Mouse (Mus musculus) frontal cortex, postnatal 10 days (tissue): ENCODE results near the gene 1700113H08Rik.

ENCODE experiments used
- DNase-seq, 2 experiments: peaks; one replicate each; pipeline ENCODE4 v3.0.0; 2022; ENCODE audit warnings: low spot score in 2 of 2, mixed read lengths in 1 of 2

1700113H08Rik gene

DNA sequence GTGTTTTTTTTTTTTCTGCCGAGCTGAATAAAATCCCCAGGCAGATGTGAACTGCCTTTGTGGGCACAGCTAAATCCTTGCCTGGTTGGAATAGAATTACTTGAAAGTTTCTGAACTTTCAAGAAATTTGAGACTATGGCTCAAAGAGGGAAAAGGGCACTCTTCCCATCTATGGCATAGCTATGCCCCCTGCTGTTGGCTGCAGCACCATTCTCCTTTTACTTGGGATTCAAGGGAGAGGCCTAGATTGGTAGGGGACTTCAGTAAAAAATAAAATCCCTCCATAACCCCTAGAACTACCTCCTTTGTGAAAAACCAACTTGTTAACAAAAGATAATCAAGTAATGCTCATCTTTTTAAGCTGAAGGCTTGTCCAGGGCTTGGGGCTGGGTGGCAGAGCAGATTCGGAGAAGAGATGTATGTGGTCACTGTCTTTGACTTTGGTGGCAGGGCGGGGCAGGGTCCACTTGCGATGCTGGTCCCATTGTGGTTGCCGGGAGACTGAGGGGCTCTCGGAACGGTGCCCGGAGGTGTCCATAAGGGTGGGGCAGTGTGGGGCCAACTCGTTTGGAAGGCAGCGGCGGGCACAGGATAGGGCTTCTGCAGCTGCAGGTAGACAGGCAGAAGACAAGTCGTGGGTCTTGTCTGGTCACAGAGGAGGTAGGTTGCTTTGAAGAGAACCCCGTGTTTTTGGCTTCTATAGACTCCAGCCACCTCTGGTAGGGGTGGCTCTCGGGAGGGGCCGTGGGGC, at the start of gene 1700113H08Rik:
Gene 1700113H08Rik (plus strand): TSS at position 546 of the 751 bp plus-strand sequence.
- peak; percentile 11 to 25 for DNase-seq

DNA sequence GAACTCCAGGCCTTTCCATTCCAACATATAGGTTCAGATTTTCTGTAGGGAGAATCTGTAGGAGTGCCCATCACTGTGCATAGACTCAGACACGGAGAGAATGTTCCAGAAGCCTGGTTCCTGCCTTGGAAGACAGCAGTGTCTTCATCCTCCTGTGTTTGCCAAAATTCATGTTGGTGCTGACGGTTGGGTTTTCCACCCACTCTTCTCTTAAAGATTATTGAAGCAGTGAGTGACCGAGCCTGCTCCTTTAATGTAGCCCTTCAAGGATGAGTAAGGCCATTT, 49.7 kb upstream of the 1700113H08Rik start:
- DNase-seq, result no peak

DNA sequence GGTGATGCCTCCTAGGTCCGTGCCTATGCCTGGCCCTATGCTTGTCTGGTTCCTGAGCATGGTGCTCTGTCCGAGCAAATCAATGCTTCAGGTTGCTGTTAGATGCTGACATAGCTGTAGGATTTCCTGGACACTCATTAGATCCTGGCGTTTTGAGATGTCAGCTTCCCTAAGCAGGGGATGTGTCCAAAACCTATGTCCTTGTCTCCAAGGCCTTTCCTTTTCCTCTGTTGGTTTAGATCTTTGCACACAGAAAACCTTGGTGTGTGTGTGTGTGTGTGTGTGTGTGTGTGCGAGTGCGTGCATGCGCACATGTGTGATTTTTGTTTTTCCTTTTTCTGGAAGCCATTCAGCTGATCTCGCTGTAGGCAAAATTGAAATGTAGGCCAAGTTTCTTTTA, 45.8 kb upstream of the 1700113H08Rik start:
- no peak for DNase-seq

DNA sequence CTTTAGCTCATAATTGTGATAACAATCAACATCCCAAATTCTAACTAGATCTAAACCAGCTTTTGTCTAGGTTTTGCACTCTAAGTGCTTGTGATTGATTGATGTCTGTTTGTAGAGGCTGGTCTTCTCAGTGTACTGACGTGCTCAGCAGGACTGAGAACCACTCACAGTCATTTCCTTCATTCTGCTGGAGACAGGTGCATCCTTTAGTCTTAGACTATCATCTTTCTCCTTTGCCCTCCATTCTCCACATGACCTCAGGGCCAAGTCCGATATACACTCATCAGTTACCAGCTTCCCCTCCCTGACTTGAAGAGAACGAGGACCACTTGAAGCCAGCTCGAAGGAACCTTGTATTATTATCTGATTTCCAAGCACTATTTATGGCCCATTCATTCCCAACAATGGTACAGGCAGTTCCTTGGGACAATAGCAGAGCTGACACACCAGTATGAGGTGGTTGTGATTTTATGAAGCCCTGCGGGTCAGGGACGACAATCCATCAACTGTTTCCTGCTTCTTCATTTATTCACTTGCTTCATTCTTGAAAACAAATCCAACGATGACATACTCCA, 43.4 kb upstream of the 1700113H08Rik start:
- DNase-seq, result no peak

DNA sequence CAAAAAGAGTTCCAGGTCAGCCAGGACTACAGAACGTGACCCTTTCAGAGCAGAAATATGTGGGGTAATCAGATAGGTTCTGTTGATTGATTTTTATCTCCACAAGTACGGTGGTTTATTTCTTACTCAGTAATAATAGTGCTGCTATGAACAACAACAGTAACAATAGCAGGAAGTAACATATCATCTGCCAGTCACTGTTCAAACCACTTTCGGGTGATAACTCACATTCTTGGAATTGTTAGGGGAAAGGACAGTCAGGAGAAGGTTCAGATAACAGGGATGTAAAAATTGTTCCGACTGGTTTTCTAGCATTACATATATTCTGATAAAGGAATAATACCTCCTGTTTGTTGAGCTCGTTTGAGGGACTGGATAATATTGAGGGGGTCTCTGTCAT, 42.4 kb upstream of the 1700113H08Rik start:
- DNase-seq, result no peak

DNA sequence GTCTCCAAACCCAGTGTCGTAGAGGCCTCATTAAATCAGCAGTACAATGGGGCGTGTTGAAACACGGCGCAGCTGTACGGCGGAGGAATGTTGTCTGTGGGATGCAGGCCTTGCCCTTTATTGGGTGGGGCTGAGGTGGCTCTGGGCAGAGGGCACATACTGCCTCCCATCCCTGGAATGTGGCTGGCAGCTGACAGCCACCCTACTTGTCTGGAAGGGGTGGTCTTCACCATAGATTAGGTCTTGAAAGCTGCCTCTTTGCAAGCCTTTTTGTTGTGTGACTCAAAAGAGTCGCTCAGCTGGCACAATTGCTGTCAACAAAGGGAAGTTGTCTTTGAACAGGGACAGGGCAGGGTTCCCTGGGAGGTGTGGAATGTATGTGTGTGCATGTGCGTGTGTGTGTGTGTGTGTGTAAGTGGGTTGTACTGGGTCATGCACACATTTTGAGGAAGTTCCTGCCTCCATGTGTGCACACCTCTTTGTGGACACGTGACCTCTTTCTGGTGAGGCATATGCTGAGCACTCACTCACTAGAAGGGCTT, 41.6 kb upstream of the 1700113H08Rik start:
- DNase-seq, result no peak

DNA sequence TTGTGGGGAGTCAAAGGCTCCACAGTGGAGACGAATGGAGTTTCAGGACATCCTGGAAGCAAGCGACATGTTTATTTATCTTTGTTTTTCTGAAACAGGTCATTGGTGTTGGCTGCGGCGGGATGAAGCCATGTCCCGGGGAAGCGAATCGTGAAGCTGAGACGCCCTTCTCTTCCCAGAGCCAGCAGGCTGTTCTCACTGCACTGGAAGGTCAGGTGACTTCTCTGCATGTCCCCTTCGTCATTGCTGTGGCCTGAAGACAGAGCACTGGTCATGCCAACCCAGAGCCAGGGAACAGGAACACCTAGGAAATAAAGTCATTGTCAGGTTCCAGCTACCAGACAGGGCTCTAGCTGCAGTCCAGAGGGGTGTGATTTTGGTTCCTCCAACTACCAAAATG, 39.0 kb upstream of the 1700113H08Rik start:
- DNase-seq, result no peak

DNA sequence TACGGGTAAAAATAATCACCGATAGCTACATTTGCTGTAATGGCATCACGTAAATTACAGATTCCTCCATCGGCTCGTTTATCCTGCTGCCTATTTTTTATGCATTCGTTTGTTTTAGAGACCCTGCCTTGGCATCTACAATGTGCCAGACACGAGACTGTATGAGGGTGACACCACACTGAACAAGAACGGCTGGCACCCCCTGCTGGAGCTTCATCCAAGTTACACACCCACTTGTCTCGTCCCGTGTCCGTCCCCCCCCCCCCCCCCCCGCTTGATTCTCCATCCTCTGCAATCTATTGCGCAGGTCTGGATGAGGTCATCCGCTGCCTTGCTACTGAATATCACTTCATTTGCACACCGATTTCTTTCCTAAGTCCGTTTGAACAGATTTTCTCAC, 37.1 kb upstream of the 1700113H08Rik start:
- peak in 1 of 2 experiments; percentile 48 for DNase-seq

DNA sequence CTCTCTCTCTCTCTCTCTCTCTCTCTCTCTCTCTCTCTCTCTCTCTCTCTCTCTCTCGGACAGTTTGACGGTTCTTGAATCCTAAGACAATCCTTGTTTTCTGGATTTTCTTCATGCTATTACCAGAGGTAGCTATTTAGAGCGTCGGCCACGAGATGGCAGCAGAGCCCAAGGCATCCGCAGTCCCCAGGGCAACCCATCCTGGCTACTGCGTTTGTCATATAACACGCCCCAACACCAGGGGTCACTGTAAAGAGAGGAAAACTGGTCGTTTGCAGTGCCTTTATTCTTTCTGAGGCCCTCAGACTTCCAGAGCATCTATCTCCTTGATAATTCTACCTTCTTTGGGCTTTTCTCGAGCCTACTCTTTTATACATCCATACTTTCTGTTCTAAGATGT, 33.0 kb upstream of the 1700113H08Rik start:
- peak; percentile 61 to 80 for DNase-seq

DNA sequence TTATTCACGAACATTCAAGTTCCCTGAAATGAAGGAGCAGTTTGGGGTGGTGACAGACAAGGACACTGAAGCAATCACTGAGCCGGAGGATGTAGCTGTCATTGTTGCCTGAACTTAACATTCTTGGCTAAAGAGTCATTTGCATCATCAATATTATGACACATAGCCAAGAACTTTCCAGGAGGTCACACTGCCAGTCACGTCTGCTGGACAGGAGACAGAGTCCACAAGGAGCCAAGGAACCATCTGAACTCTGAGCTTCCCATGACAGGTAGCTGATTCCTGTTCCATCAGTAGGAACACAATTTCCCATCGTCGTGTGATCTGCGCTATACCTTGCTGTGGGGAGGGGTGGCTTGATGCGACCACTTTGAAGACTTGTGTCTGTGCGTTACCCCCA, 25.1 kb upstream of the 1700113H08Rik start:
- no peak for DNase-seq

DNA sequence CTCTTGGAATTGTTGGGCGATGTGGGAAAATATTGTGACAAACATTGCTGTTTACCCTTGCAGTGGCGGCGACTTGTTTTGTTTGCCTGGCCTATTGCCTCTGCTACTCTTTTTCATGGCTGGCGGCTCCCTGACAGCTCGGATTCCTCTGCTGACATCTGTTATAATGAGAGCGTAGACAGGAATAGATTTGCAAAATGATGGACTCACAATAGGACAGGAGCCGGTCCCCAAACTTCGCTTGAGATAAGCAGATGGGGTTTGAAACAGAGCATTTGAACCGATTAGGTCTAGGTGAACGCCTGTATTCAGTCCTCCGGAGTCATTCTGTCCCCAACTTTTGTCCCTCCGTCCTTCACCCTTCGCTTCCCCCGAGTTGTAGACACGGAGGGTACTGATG, 22.0 kb upstream of the 1700113H08Rik start:
- DNase-seq, result no peak

DNA sequence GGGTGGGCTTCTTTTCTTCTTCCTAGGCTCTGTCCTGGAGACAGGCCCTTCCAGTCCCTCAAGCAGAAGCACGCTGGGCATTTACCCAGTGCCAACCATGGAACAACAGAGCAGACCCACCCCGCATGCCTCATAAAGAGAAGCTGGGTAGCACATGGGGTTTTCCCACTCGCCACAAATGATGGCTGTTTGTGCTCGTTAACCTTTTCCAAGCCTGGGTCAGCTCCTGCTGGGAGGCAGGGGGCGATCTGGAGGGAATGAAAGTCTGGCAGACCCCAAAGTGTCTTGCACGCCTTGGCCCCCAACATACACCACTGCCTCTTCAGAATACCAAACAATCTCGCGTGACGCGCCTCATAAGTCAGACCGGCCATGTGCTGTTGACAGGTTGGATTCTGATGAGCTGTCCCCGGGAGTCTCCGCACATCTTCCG, 21.6 kb upstream of the 1700113H08Rik start:
- no peak for DNase-seq

DNA sequence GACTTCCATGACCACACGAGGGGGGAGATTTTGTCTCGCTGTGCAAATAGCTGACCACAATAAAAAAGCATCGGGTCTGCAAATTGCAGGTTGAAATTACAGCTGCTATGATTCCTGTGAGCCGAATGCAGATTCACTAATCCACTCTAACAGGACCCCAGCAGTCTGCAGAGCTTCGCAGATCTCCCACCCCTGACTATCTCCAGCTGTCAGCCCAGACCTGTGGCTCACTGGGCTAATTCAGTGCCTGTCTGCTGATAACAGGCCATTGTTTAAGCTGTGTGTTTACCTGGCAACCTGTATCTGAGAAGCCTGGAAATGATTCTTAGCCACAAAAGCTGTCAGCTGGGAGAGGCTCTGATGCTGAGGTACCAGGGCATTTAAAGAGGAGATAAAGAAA, 20.8 kb upstream of the 1700113H08Rik start:
- DNase-seq, result no peak

DNA sequence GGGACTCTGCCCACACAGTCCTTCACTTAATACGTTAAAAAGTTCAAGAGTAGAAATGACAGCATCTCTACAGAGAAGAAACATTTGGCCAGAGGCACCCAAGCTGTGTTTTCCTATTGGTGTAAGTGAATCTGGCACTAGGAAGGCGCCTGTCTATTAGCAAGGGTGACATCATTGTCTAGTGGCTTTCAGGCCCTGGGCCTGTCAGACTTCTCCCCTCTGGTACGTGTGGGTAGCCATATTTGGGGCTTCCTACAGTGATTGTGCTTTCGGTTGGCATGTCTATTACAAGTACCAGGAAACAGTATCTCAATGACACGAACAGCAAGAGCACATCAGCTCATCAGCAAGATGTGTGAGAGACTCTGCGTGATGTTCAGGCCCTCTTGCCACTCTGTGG, 18.5 kb upstream of the 1700113H08Rik start:
- no peak for DNase-seq

DNA sequence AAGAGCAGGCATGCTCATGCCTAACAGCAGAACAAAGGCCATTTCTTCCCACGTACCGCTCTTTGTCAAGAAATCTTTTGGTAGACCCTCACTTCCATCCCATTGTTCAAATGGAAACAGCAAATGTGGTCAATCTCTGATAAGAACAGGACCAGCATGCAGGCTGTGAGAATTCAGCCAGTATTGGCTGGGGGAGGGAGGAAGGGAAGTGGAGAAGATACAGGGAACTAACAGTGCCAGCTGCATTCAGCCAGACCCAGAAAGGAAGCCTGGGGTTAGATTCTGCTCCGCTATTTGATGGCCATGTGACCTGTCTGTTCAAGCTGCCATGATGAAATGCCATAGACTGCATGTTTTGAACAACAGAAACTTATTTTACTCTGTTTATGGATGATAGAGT, 18.0 kb upstream of the 1700113H08Rik start:
- no peak for DNase-seq

DNA sequence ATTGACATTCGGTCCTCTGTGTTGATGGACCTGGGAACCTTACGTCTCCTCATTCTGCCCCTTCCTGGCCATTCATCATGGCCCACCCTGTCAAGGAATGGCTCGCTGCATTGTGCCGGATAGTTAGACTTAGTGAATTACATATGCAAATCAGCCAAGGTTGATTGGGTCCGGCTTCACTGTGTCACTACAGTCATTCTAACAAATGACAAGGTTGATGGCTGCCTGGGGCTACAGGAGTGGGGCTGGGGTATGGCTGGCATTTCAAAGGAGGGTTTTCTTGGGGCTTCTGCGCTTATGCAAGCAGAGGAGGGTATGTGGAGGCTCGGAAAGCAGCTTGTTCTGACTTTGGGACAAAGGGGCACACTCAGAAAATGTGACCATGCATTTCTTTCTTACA, 16.6 kb upstream of the 1700113H08Rik start:
- no peak for DNase-seq

DNA sequence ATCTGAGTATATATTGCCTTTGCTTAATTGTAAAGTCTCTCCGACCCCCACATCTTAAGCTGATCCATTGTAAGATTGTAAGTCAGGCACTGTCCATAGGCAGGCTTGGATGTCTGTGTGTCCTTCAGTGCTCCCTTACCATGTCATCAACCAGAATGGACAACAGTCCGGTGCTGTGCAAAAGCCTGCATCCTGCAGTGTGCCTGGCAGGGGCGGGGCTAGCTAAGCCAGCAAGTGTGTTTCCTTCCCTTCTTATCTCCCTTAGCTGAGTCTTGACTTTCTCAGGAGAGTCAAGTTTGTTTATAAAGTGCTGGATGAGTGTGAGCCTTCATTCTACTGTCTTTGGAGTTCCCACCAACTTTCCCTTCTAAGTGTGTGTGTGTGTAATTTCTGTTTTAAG, 12.6 kb upstream of the 1700113H08Rik start:
- DNase-seq, result no peak

DNA sequence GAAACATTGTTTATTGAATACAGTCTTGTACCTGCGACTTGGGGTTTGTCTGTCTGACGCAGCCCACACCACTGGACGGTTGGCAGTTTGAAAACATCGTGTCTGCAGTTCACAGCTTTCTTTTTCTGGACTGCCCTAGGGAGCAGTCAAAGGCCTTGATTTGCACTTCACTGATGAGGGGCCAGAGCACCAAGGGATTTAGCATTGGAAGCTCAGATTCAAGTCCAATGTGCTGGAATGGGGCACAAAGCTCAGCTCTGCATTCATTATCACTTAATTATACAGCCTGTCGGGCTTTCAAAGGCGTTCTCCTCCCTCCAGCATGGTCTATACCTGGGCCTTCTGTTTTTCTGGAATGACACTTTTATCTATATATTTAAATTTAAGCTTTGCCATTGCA, 11.4 kb upstream of the 1700113H08Rik start:
- DNase-seq, result no peak

DNA sequence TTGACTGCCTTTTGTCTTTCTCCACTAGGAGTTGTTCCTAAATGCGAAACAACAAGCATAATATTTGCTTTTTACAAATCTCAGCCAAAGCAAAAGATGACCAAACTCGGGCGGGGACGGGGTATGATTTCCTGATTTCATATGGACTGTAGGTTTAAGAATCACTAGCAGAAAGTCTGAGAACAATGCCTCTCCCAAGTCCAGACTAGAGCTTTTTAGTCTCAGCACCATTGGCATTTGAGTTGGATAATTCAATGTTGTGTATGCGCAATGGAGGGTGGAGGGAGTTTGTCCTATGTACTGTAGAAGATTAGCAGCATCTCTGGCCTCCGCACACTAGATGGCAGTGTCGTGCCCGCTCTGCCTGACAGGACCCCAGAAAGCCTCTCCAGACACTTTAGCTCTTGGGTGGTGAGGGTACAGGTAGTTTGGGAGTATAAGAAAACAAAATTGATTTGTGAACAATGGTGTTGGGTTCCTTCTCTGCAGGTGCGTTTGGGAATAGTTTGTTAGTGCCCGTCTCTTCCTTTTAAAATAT, 10.8 kb upstream of the 1700113H08Rik start:
- no peak for DNase-seq

DNA sequence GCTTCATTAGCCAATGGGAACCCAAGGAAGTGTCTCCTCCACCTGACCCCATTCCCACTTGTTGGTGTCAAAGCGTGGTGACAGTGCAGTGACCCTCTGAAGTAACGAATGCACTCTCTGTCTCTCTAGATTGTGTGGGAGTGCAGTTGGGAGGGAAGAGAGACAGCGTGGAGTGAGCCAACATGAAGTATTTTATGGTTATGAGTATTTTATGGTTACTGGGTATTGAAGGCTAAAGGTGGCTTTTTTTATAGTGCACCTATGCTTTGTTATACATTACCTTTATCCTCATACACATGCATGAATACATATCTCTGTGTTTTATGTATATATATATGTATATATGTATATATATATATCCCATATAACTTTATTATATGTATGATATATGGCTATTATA, 8.7 kb upstream of the 1700113H08Rik start:
- no peak for DNase-seq

DNA sequence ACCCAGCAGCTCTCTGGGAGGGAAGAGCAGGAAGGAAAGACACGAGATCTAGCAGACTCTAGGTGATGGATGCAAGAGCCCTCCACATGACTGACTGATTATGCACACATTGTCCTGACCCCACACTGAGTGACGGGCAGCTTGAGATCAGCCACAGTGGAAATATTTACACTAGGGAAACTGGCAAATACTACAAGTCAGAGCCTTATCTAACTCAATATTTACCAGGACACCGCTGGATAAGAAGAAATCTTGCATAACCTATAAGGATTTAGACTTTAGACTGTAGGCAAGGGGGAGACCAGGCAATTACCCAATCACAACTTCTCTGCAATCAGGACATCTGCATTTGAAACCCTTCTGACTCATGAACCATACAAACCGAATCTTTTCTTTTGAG, 6.1 kb upstream of the 1700113H08Rik start:
- DNase-seq, result no peak

DNA sequence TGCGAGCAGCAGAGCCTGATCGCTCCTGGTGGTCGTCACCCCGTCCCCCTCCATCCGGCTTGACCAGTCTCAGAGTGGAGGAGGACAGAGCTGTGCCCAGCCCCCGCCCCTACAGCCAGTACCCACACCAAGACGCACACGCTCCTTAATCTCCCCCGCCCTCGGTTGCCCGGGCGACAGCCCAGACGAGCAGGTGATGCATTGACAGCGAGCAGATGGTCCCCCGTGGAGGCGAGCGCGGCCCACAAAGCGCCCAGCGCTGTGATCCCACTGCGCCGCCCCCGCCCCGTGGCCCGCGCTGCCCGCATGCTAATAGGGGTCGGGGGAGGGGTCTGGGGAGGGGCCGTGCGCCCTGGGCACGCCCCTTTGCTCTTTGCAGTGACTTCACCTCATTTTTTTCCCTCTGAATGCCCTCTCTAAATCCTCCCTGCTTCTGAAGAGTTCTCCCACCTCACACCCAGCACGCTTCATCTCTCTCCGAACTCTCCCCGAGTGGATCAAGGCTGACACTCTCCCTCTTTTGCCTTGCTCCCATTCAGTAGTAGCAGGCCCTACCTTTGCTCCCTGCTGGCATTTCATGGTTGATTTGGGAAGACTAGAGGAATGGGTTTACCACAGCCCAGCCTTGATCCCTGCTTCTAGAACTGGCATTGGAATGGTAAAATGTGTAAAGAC, 543 bp downstream of the 1700113H08Rik start:
- peak; percentile 68 to 75 for DNase-seq

DNA sequence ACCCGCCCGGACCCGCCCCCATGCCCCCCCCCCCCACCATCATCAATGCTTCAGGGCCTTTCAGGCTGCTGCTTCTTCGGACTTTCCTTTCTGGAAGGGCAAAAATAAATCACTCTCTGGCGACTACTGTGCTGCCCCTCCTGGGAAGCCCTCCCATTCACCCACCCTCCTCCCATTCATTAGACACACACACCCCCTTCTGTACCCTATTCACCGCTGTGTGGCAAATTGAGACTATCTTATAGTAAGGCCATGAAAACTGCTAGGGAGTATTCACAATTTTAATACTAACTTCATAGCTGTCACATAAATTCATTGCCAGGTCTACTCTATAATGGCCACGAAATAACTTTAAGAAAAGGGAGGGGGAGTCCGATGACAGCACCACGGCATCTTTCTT, 1.1 kb downstream of the 1700113H08Rik start:
- DNase-seq, result no peak
